In the genomic region with DNA sequence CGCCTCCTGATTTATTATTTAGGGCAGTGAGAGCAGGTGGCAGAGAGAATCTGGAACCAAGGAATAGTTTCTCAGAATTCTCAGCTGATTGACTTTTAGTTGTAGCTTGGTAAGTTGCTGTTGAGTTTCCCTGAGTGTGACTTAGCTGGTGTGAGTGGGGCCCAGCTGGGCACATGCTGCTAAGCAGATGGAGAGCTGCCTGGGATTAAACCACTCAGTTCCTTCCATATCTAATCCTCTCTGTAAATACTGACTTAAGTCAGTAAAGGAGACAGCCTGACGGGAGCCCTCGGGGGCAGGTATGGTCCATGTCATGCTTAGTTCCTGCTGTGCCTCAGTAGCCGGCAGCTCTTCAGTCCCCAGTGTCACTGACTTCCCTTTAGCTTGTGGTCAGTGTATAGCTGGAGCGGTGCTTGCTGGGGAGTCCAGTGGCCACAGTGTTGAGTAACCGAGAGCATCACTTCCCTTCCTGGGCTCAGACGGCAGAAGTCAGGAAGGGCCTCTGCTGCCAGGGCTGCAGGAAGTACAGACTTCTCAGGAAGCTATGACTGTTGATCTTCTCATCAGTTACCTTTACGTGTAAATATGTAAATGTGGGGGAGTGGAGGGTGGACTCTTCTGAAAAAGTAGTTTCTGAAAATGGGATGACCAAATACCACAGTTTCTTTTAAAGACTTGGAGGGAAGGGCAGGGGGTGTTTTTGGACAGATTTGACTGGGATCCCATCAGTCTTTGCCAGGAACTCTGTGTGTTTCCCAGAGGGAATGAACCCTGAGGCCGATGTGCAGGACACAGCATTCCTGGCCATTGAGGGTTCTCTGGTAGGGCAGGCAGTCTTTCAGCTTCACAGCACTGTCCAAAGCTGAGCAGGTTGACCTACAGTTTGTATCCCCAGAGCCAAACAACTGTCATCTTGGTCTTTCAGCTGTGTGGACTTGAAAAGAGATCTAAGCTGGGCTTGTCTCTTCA, we compare ENCODE assay signal across 10 mouse cellular contexts. TPM values are rescaled to one million over a fixed set of nuclear protein-coding genes. Genes with fewer than 3 reads are reported as not detected.
DNase-seq lines count a peak whose midpoint lies in the region; ATAC-seq and TF ChIP-seq lines count a peak whose summit lies in the region.
"Had no signal": no experiment of that assay in that cellular context is flagged by ENCODE, and none has a peak within 500 bp of the region (broad histone marks: within the 10 kb centered on the region; RNA-seq: fewer than 3 reads in every experiment).

No protein-coding gene starts in this region.

- H3K36me3 ChIP-seq in hindbrain, embryonic 11.5 days (ENCODE audit: control insufficient read depth, insufficient read depth, low read length): no peaks in the 10 kb centered on the region
- no peaks in the 10 kb centered on the region for H3K36me3 ChIP-seq in hindbrain, postnatal 0 days (ENCODE audit: insufficient read depth, low read length)
- no peaks in the 10 kb centered on the region for H3K36me3 ChIP-seq in hindbrain, embryonic 10.5 days

- no peak overlapping the region for H3K4me3 ChIP-seq in hindbrain, embryonic 11.5 days (ENCODE audit: low read depth, low read length)
- no peak overlapping the region for H3K4me3 ChIP-seq in hindbrain, postnatal 0 days (ENCODE audit: low read length)
- H3K4me3 ChIP-seq in hindbrain, embryonic 10.5 days: no peak overlapping the region

- WGBS in hindbrain, embryonic 11.5 days: 79% methylated on average over 9 of the region's 9 CpGs
- 61% methylated on average over 9 of the region's 9 CpGs for WGBS in hindbrain, postnatal 0 days
- WGBS in hindbrain, embryonic 10.5 days: 65% methylated on average over 9 of the region's 9 CpGs

- no peaks in the 10 kb centered on the region for H3K9me3 ChIP-seq in hindbrain, embryonic 11.5 days (ENCODE audit: control insufficient read depth, low read length)
- no peaks in the 10 kb centered on the region for H3K9me3 ChIP-seq in hindbrain, postnatal 0 days (ENCODE audit: low read length)
- no peaks in the 10 kb centered on the region for H3K9me3 ChIP-seq in hindbrain, embryonic 10.5 days

- no peak for TF ChIP-seq CTCF in hindbrain, postnatal 0 days (IDR thresholded peaks at IDR 0.05; ENCODE audit: low read depth)

- H3K4me2 ChIP-seq in hindbrain, embryonic 11.5 days (replicated peaks; ENCODE audit: low read depth, low read length): no peak overlapping the region
- no peak overlapping the region for H3K4me2 ChIP-seq in hindbrain, postnatal 0 days (ENCODE audit: low read depth, low read length)

- peaks cover 9% of the 10 kb centered on the region for H3K4me1 ChIP-seq in hindbrain, embryonic 11.5 days (replicated peaks; ENCODE audit: control insufficient read depth, insufficient read depth, low read length)
- peaks cover 20% of the 10 kb centered on the region for H3K4me1 ChIP-seq in hindbrain, postnatal 0 days (ENCODE audit: insufficient read depth, low read length)
- H3K4me1 ChIP-seq in hindbrain, embryonic 10.5 days (replicated peaks): peaks cover 85% of the 10 kb centered on the region

- no peaks in the 10 kb centered on the region for H3K27me3 ChIP-seq in hindbrain, embryonic 11.5 days (ENCODE audit: control insufficient read depth, insufficient read depth, low read length)
- H3K27me3 ChIP-seq in hindbrain, postnatal 0 days (ENCODE audit: insufficient read depth, low read length): no peaks in the 10 kb centered on the region
- no peaks in the 10 kb centered on the region for H3K27me3 ChIP-seq in hindbrain, embryonic 10.5 days (ENCODE audit: insufficient read depth, poor library complexity, severe bottlenecking)
- H3K27me3 ChIP-seq: Patski had no signal

- no peak for ATAC-seq in hindbrain, embryonic 11.5 days (ENCODE audit: low FRiP score)
- no peak for ATAC-seq in hindbrain, postnatal 0 days
- ATAC-seq in hematopoietic stem cell, adult 5-6 weeks (replicated peaks in 1 of 2; ENCODE audit: insufficient read depth in 1 of 2, low FRiP score in 2 of 2, low TSS enrichment in 1 of 2, low read depth in 1 of 2, poor library complexity in 2 of 2, severe bottlenecking in 2 of 2): peak; percentile 74 to 85
- peak; percentile 78 for ATAC-seq in megakaryocyte, adult 5-6 weeks (ENCODE audit: poor library complexity, severe bottlenecking)
- ATAC-seq: forebrain, postnatal 0 days; Patski had no signal

- no peak for DNase-seq in hindbrain, embryonic 11.5 days (ENCODE audit: low spot score)
- DNase-seq in hindbrain, postnatal 0 days (ENCODE audit: low spot score): no peak
- DNase-seq in CD4-positive helper T cell, adult 2 months (ENCODE audit: low read depth, low spot score): peak; percentile 73
- DNase-seq in right cerebral cortex, adult 2 months (ENCODE audit: low spot score in 2 of 2): no peak
- no peak for DNase-seq in frontal cortex, postnatal 25 days (ENCODE audit: low spot score in 2 of 2)
- DNase-seq in hindbrain, embryonic 10.5 days (ENCODE audit: low spot score): no peak
- DNase-seq: forebrain, postnatal 0 days had no signal

- H3K9ac ChIP-seq in hindbrain, embryonic 11.5 days (ENCODE audit: low read depth, low read length): 0 out of 2 replicates have a peak overlapping the region, but pooled peaks have one; percentile 4
- H3K9ac ChIP-seq in hindbrain, postnatal 0 days (replicated peaks; ENCODE audit: low read length): no peak overlapping the region
- H3K9ac ChIP-seq: forebrain, postnatal 0 days had no signal

- H3K27ac ChIP-seq in hindbrain, embryonic 11.5 days (ENCODE audit: low read depth, low read length): no peak overlapping the region
- no peak overlapping the region for H3K27ac ChIP-seq in hindbrain, postnatal 0 days
- H3K27ac ChIP-seq in hindbrain, embryonic 10.5 days: no peak overlapping the region

RNA-seq across cellular contexts. Expression of a gene that starts 5.7 kb away (rescaled TPM):
- polyA plus RNA-seq in hindbrain, embryonic 11.5 days (2014; fragmentation: Nextera tagmentation; extraction: Ambion mirVana): 38.6 and 39.1 TPM in 2 replicates
- total RNA-seq in hindbrain, postnatal 0 days (2014; rRNA removed): 72.7 and 85.0 TPM in 2 replicates
- polyA plus RNA-seq in hindbrain, postnatal 0 days (2015; fragmentation: Nextera tagmentation; extraction: Ambion mirVana): 57.2 and 58.3 TPM in 2 replicates
- 8.1 and 18.7 TPM in 2 replicates for total RNA-seq in hematopoietic stem cell, adult 5-6 weeks (2017)
- total RNA-seq in megakaryocyte, adult 5-6 weeks (2015): 18.7 and 22.4 TPM in 2 replicates
- total RNA-seq in megakaryocyte, adult 5-6 weeks (2017): 26.7 and 27.2 TPM in 2 replicates
- 46.2 and 51.9 TPM in 2 replicates for polyA plus RNA-seq in hindbrain, embryonic 10.5 days (2016; fragmentation: Nextera tagmentation; extraction: Ambion mirVana)

RNA-seq across cellular contexts. Expression of a gene that starts 21.9 kb away (rescaled TPM):
- polyA plus RNA-seq in hindbrain, embryonic 11.5 days (2014; fragmentation: Nextera tagmentation; extraction: Ambion mirVana): 3.4 and 5.6 TPM in 2 replicates
- total RNA-seq in hindbrain, postnatal 0 days (2014; rRNA removed): 12.3 and 12.4 TPM in 2 replicates
- polyA plus RNA-seq in hindbrain, postnatal 0 days (2015; fragmentation: Nextera tagmentation; extraction: Ambion mirVana): 6.0 and 7.0 TPM in 2 replicates
- 38.0 and 44.5 TPM in 2 replicates for total RNA-seq in hematopoietic stem cell, adult 5-6 weeks (2017)
- 2.0 and 3.1 TPM in 2 replicates for total RNA-seq in megakaryocyte, adult 5-6 weeks (2015)
- total RNA-seq in megakaryocyte, adult 5-6 weeks (2017): 3.2 and 5.1 TPM in 2 replicates
- polyA plus RNA-seq in hindbrain, embryonic 10.5 days (2016; fragmentation: Nextera tagmentation; extraction: Ambion mirVana): 12.5 and 14.2 TPM in 2 replicates

Comparison
In these comparisons a context has a peak if more than half of its experiments do, and no peak if none do; other contexts are left out.
1. ATAC-seq: peak in hematopoietic stem cell, adult 5-6 weeks (2 of 2) and megakaryocyte, adult 5-6 weeks (single experiment); none in hindbrain, embryonic 11.5 days (single experiment) and hindbrain, postnatal 0 days (single experiment).